Mouse (Mus musculus) kidney, embryonic 14.5 days (tissue): ENCODE measurements around the gene Phpt1. TPM values are rescaled to one million over a fixed set of nuclear protein-coding genes. Genes with fewer than 3 reads are reported as not detected.
"Not testable (repeated sequence)": the region's sequence is repeated elsewhere in the genome, so short reads cannot be mapped to it uniquely, and the experiment has no call there.

Experiments used
- ATAC-seq: fragments of 200-750 bp; cut with Nextera tagmentation; 2 replicates; pipeline ENCODE4 v1.8.0; 2017; ENCODE audit warnings: moderate number of reproducible peaks, mild to moderate bottlenecking, moderate TSS enrichment, moderate library complexity; ENCODE audit not compliant: low FRiP score, low TSS enrichment
- H3K27ac ChIP-seq: fragments of 300-500 bp; sonication (generic); 2 replicates; pipeline ENCODE4 v1.5.1; 2014; ENCODE audit warnings: low read depth, mild to moderate bottlenecking, low read length, moderate library complexity, mixed read lengths
- H3K27me3 ChIP-seq: fragments of 300-500 bp; sonication (generic); 2 replicates; pipeline ENCODE4 v1.6.1; 2014; ENCODE audit warnings: mild to moderate bottlenecking, low read length; ENCODE audit not compliant: control insufficient read depth, insufficient read depth
- H3K36me3 ChIP-seq: fragments of 300-500 bp; sonication (generic); 2 replicates; pipeline ENCODE4 v1.6.1; 2014; ENCODE audit warnings: low read length, mixed read lengths; ENCODE audit not compliant: control insufficient read depth, insufficient read depth
- H3K4me1 ChIP-seq: fragments of 300-500 bp; sonication (generic); 2 replicates; pipeline ENCODE4 v1.6.1; 2014; ENCODE audit warnings: low read length, mixed read lengths; ENCODE audit not compliant: control insufficient read depth, insufficient read depth
- H3K4me2 ChIP-seq: fragments of 300-500 bp; sonication (generic); replicated peaks from 2 replicates; pipeline ENCODE4 v1.6.1; 2014; ENCODE audit warnings: low read depth, mild to moderate bottlenecking, low read length
- H3K4me3 ChIP-seq: fragments of 300-500 bp; sonication (generic); 2 replicates; pipeline ENCODE4 v1.5.1; 2014; ENCODE audit warnings: mild to moderate bottlenecking, low read length
- H3K9ac ChIP-seq: fragments of 300-500 bp; sonication (generic); 2 replicates; pipeline ENCODE4 v1.6.1; 2014; ENCODE audit warnings: low read depth, mild to moderate bottlenecking, low read length, moderate library complexity
- H3K9me3 ChIP-seq: fragments of 300-500 bp; sonication (generic); 2 replicates; pipeline ENCODE4 v1.6.1; 2016; ENCODE audit warnings: low read length; ENCODE audit not compliant: control insufficient read depth
- WGBS: fragments of 180-500 bp; shearing (Covaris S2); extraction: QIAGEN DNeasy Blood & Tissue Kit; methylation state at CpG from one replicate; pipeline ENCODE4 v1.1.7; 2014; 5-methylcytosine and 5-hydroxymethylcytosine counted together
- polyA plus RNA-seq: library from polyadenylated mRNA; unstranded; fragments of >200 nt; fragmentation: Nextera tagmentation; extraction: Ambion mirVana; gene quantifications from 2 replicates; pipeline ENCODE4 v1.2.1, GENCODE M21; 2014

Gene Phpt1
- polyA plus RNA-seq, 1 experiment from 2014 or later, result 229 TPM

DNA sequence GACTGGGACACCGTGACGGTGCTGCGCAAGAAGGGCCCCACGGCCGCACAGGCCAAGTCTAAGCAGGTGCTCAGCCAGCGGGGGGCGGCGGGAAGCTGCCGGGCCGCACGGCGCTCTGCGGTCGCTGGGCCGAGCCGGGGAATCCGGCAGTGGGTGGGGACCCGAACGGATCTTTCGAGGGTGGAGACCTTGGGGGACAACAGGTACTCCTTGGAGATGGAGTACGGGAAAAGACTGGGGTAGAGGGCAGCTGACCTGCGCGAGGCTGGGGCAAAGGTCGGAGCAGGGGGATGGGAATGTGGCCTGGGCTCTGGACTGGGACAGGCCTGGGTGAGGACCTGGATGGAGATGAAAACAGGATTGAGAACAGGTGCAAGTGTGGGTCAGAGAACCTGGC, 17.1 kb downstream of the Phpt1 start:
- Histone ChIP-seq H3K4me2 (peak overlapping the region; percentile 68), H3K27me3 (no peaks in the 10 kb centered on the region), H3K36me3 (peaks cover 30% of the 10 kb centered on the region), H3K9me3 (no peaks in the 10 kb centered on the region), H3K9ac (peak overlapping the region; percentile 88), H3K4me1 (peaks cover 11% of the 10 kb centered on the region), H3K27ac (peak overlapping the region; percentile 60; the same call in 1 of the 2 replicates), H3K4me3 (peak overlapping the region; percentile 94)
- 0% methylated on average over 24 of the region's 24 CpGs for WGBS
- ATAC-seq, result peak; percentile 47

DNA sequence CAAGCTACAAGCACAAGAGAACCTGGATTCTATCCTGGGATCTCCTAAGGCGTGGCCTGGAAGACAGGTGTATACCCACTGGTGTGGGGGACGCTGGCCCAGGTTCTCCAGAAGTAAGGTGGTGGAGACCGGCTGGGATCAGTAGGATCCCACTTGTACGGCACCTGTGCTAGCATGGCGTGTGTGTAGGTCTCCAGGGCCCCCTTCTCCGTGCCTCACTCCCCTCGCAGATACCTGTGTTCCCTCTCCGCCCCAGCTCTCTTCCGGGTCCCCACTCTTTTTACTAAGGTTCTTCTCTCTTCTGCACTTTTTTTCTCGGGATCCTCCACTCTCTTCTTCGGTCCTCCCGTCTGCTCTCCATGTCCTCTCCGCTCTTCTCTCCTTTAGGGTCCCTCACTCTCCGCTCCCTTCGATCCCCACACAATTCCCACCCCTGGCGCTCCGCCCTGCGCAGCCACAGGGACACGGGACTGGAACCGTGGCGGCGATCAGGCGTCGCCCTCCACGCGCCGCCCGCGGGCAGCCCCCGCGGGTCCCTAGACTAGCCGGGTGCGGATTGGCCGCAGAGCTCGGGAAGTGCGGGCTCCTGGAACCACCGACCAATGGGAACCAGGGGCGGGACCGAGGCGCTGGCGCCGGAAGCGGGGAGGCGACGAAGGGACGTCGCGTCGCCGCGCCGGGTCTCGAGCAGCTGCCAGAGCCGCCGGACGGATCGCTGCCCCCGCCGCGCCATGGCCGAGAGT, 17.6 kb downstream of the Phpt1 start, which contains the start of gene Edf1:
Gene Edf1 (plus strand): TSS at position 627 of the 743 bp plus-strand sequence.
- no peaks in the 10 kb centered on the region for H3K27me3 ChIP-seq
- peak within 1 kb of the TSS; percentile 88 for H3K9ac ChIP-seq
- H3K4me1 ChIP-seq, result peaks cover 11% of the 10 kb centered on the region
- WGBS, result under 1% methylated on average over 61 of the region's 61 CpGs
- peak within 1 kb of the TSS; percentile 94 for H3K4me3 ChIP-seq
- H3K27ac ChIP-seq, result peak within 1 kb of the TSS; percentile 60
- peak within 1 kb of the TSS; percentile 68 for H3K4me2 ChIP-seq
- H3K9me3 ChIP-seq, result no peaks in the 10 kb centered on the region
- peaks cover 24% of the 10 kb centered on the region for H3K36me3 ChIP-seq
- peak; percentile 97 for ATAC-seq

DNA sequence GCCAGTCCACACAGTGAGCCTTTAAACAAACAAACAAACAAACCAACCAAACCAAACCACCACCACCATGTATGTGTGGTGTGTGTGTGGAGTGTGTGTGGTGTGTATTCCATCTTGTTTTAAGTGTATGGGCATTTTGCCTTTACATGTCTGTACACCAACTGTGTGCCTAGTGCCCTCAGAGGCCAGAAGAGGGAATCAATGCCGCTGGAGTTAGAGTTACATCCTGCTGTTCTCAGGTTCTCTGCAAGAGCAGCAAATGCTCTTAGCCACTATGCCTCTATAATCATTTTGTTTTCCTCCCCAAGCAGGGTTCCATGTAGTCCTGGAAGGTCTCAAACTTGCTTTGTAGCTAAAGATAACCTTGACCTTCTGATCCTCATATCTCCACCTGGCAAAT, 18.7 kb downstream of the Phpt1 start:
- 46% methylated on average over 1 of the region's 1 CpGs for WGBS
- H3K4me2 ChIP-seq, result no peak overlapping the region

DNA sequence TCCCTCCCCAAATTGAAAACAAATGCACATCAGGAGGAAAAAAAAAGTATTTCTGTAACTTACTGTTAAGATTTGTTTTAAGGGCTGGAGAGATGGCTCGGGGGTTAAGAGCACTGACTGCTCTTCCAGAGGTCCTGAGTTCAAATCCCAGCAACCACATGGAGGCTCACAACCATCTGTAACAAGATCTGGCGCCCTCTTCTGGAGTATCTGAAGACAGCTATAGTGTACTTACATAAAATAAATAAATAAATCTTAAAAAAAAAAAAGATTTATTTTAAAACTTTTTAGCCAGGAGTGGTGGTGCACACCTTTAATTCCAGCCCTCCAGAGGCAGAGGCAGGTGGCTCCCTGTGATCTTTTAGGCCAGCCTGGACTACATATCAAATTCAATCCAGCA, 19.5 kb downstream of the Phpt1 start:
- 54% methylated on average over 2 of the region's 2 CpGs for WGBS
- peaks cover 11% of the 10 kb centered on the region for H3K4me1 ChIP-seq
- H3K9me3 ChIP-seq, H3K9ac ChIP-seq, H3K27ac ChIP-seq, H3K4me3 ChIP-seq, H3K4me2 ChIP-seq, H3K36me3 ChIP-seq, ATAC-seq, H3K27me3 ChIP-seq: not testable (repeated sequence)

More for the DNA sequence above, 18.7 kb downstream of the Phpt1 start:
- Histone ChIP-seq H3K27ac (no peak overlapping the region), H3K9ac (no peak overlapping the region), H3K4me3 (no peak overlapping the region), H3K9me3 (no peaks in the 10 kb centered on the region), H3K27me3 (no peaks in the 10 kb centered on the region), H3K4me1 (peaks cover 11% of the 10 kb centered on the region), H3K36me3 (peaks cover 13% of the 10 kb centered on the region)
- no peak for ATAC-seq

DNA sequence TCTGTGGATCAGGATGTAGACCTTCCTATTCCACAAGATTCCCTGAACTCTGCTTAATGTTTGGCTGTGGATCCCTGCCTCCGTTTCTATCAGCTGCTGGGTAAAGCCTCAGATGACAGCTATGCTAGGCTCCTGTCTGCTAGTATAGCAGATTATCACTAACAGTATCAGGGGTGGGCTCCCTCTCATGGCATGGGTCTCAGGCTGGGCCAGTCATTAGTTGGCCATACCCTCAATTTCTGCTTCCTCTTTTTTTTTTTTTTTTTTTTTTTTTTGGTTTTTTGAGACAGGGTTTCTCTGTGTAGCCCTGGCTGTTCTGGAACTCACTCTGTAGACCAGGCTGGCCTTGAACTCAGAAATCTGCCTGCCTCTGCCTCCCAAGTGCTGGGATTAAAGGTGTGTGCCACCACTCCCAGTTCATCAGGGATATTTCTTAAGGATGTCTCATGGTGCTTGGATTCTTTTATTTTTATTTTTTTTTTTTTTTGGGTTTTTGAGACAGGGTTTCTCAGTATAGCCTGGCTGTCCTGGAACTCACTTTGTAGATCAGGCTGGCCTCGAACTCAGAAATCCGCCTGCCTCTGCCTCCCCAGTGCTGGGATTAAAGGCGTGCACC, 21.7 kb downstream of the Phpt1 start:
- H3K27ac ChIP-seq, H3K4me1 ChIP-seq, ATAC-seq, H3K9ac ChIP-seq, H3K4me2 ChIP-seq, H3K27me3 ChIP-seq, H3K4me3 ChIP-seq, H3K9me3 ChIP-seq, H3K36me3 ChIP-seq: not testable (repeated sequence)
- WGBS, result 89% methylated on average over 4 of the region's 4 CpGs

DNA sequence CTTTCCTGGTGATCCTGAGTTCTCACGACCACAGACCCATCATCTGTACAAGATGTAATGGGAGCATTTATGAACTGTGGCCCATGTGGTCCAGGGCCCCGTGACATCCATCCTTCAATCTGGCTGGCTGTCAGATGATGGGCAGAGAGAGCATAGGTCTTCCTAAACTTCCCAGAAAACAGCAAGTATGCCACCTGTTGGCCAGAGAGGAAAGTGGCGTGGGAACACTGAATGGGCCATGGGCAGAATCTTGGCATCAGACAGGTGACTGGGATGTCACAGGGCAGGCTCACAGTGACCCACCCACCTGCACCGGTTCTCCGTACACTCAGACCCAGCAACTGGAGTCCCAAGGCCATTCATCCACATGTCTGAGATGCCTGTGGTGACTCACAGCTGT, 23.8 kb downstream of the Phpt1 start:
- H3K36me3 ChIP-seq, result no peaks in the 10 kb centered on the region
- no peak overlapping the region for H3K9ac ChIP-seq
- no peak overlapping the region for H3K27ac ChIP-seq
- H3K4me2 ChIP-seq, result no peak overlapping the region
- no peak overlapping the region for H3K4me3 ChIP-seq
- H3K9me3 ChIP-seq, result no peaks in the 10 kb centered on the region
- no peaks in the 10 kb centered on the region for H3K27me3 ChIP-seq
- 35% methylated on average over 5 of the region's 5 CpGs for WGBS
- no peaks in the 10 kb centered on the region for H3K4me1 ChIP-seq
- no peak for ATAC-seq

DNA sequence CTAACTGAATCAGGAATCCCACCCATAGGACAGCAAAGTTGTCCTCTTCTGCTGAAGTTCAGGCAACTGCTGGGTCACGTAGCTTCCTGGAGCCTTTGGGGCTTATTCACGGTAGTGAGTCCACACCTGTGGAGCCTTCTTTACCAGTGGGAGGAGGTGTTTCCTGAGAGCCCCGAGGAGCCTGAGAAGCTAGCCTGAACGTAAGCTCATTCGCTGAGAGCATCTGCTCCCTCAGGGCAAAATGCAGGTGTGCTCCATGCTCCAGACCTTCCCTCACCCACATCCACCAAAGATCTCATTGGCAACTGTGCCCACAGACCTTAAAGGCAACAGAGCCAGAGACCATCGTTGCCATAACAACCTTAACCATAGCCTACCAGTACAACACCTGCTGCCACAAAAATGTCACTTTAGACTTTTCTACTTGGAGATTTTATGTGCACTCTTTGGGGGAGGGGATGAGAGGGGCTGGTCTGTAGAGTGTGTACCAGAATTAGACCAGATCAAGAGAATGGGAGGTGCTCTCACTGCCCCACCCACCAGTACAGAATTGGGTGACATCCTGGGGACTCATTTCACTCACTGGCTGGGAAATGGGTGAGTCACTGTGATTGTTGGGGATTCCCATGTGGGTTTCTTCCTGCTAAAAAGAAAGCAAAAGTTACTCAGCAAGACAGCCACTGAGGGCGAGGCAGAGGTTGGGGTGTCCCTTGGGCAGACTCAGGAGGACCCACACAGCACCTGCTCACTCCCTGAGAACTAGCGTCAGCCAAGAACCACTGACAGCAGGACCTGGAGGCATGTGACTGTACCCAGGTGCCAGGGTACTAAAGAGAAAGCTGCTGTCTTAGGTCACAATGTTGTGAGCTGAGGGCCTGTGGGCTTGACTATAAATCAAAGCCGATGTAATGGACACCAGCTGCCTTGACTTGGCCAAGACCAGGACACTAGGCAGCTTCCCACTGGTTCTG, 25.7 kb downstream of the Phpt1 start:
- Histone ChIP-seq H3K9ac (no peak overlapping the region), H3K27me3 (no peaks in the 10 kb centered on the region), H3K36me3 (no peaks in the 10 kb centered on the region), H3K9me3 (no peaks in the 10 kb centered on the region), H3K27ac (no peak overlapping the region), H3K4me1 (peaks cover 7% of the 10 kb centered on the region; the same call in 1 of the 2 replicates), H3K4me3 (no peak overlapping the region), H3K4me2 (no peak overlapping the region)
- no peak for ATAC-seq
- 69% methylated on average over 9 of the region's 9 CpGs for WGBS

DNA sequence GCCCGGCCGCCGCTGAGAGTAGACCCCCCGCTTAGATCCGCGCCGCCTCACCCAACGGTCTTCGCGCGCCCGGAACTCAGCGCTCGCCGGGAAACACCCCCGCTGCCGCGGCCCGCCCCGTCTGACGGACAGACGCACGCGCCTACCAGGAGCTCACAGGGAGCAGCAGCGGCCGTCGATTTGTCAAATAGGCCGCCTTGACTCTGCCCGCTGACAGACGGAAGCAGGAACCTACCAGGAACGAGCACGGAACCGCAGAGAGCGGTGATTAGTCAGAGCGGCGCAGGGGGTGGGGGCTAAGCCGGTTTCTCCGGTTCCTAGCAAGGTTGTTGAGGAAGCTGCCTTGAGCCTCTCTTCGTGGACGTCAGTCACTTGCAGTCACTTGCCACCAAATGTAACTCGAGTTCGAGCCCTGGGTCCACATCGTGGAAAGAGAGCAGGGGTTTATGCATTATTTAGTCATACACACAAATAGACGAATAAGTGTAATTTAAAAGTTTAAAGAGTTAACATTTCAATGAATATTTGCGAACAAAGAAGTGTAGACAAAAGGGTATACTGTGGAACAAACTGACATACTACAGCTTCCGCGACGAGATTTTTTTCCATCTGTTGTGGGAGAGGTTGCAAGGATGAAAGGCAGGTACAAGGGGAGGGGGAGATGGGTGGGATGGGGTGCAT, 28.1 kb downstream of the Phpt1 start, which contains the start of gene Traf2:
Gene Traf2 (minus strand): TSS at position 130 of the 681 bp plus-strand sequence.
- Histone ChIP-seq H3K4me1 (peaks cover 10% of the 10 kb centered on the region), H3K4me3 (peak within 1 kb of the TSS; percentile 73), H3K36me3 (no peaks in the 10 kb centered on the region), H3K4me2 (peak within 1 kb of the TSS; percentile 65), H3K27me3 (no peaks in the 10 kb centered on the region), H3K27ac (peak within 1 kb of the TSS; percentile 64), H3K9me3 (no peaks in the 10 kb centered on the region), H3K9ac (peak within 1 kb of the TSS; percentile 80)
- ATAC-seq, result peak; percentile 99
- 4% methylated on average over 47 of the region's 48 CpGs for WGBS
